Mouse (Mus musculus): ENCODE measurements around the gene Dnal4.
"Not testable (repeated sequence)": the region's sequence is repeated elsewhere in the genome, so short reads cannot be mapped to it uniquely, and the experiment has no call there.

Dnal4 gene

DNA sequence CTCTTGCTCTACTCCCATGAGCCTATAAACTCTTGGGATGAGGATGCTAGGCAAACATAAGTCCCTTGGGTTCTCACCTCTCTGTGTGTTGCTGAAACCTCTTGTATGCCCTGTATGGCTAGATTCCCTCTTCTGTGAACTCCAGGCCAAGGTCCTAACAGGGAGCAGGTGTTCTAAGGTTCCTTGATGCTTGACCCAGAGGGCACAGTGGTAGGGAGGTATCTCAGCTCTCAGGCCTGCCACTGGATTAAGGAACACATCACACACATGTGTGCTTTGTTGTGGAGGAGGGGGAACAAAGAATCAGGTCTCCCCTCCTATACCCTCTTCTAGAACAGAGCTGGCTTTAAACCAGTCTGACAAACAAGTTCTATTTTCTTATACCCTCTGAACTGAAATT lies at the start of gene Dnal4:
Gene Dnal4 (minus strand): TSS at position 101 of the 400 bp plus-strand sequence.
- in situ Hi-C loops (cut with MboI, MseI) = loop anchor here (10.0 kb wide), 1 partner anchor 1593 kb away; no protein-coding TSS in a partner anchor

DNA sequence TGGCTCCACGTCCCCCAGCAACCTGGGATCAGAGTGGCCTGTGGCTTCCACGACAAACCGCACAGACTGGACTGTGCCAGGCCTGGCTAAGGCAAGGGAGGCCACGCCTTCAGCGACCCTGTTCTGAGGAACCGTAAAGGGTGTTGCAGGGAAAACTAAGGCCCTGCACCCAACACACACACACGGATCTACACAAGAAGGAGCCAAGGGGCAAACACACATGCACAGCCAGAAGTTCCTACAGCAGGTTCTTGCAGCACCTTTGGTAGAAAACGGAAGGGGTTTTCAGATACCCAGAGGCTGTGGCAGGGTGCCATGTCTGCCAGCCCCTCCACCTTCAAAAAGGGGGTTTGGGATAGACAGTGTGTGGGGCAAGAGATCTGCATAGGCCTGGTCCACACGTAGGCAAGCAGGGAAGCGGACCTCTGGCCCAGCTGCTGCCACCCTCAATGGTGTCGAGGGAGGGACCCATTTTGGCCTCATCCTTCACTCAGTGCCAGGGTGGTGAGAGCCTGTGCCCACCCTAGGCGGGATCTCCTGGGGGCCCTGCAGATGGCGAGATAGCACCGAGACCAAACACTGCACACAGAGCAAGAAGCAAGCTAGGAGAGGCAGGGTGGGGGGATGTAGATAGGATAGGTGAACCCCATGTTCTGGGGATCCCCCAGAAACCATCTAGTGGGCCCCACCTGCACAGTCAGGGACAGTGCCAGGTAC lies 49.6 kb upstream of the Dnal4 start:
- in situ Hi-C loops (cut with MboI, MseI) = loop anchor here (5.0 kb wide), 1 partner anchor 95 kb away; no protein-coding TSS in a partner anchor

DNA sequence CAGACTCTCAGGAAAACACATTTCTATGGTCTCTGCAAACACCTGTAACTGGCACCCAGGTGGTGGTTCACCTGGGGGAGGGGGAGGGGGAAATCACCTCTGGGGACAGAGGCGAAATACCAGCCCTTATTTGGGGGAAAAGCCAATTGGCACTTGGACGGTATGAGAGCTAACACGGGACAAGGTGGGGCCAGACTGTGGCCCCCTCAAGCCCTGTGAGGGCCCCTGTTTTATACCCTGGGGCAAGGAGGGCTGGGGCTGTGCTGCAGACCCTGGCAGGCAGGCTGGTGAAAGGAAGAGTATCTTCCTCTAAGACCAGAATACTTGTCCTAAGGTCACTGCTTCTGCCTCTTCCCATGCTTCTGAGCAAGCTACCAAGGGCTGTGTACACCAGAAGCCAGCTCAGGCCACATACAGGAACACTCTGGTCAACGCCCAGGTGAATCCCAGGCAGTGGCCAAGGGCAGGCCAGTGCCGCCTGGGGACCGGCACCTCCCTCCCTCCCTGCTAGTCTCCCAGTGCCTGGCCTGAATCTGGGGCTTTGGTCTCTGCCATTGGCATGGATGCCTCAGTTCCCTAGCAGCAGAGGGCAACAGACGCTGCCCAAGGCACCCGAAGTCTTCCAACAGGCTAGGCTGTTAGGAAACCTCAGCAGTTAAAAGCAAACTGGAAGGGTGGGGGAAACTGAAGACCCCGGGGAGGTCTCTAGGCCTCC lies 48.7 kb upstream of the Dnal4 start:
- in situ Hi-C loops (cut with MboI, MseI) = loop anchor here (5.0 kb wide), 1 partner anchor 96 kb away; no protein-coding TSS in a partner anchor

DNA sequence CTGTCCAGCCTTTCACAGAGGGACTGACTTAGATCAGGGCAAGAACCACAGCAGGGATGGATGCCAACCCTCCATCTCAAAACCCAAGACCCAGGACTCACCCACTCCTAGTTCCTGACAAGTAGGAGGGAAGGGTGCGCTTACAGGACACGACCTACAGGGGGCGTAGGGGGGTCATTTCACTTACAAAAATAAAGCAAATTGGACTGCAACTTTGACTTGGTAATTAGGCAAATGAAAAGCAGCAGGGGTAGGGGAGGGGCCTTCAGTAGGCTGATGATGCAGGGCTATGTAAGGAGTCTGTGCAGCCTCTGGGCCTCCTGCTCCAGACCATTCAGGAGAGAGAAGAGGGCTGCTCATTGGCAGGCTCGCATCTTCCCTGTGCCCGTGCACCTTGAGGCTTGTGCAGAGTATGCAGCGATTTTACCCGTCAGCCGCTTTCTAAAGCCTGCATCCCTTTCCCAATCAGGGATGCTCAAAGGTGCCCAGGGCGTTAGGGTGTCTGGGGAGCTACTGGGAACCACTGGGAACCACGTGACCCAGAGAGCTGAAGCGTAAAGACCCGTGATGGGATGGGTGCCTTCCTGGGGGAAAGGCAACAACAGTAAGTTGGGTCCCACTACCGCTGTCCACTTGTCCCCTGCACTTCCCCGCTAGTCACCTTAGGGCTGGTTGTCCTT lies 47.6 kb upstream of the Dnal4 start:
- in situ Hi-C loops (cut with MboI, MseI) = loop anchor here (5.0 kb wide), 1 partner anchor 97 kb away; no protein-coding TSS in a partner anchor

DNA sequence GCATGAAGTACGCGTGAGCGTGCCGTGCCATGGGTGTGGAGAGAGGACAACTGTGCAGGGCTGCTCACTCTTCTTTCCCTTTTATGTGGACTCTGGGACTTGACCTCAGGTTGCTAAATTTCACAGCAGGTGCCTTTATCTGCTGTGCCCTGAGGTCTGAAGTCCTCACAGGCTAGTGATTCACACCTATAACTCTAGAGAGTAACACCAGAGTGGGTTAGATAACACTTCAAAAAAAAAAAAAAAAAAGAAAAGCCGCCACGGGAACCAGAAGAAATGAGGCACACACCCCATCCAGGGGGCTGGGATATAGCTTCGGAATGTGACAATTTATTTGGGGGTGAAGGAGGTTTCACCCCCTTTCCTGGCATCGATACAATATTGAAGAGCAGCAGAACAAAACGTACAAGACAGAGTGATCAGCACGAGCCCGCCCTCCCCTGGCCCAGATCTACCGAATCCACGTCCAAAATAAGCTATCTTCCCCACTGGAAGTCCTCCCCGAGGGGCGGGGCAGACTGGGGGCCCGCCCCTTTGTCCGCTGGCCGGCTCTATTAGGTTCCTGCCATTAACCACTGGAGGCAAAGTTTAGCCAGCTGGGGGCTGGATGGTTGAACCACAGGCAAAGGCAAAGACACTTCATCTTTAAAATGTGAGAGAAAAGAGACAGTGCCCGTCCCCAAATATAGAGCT lies 46.1 kb upstream of the Dnal4 start:
- in situ Hi-C loops (cut with MboI, MseI) = no loop called here

DNA sequence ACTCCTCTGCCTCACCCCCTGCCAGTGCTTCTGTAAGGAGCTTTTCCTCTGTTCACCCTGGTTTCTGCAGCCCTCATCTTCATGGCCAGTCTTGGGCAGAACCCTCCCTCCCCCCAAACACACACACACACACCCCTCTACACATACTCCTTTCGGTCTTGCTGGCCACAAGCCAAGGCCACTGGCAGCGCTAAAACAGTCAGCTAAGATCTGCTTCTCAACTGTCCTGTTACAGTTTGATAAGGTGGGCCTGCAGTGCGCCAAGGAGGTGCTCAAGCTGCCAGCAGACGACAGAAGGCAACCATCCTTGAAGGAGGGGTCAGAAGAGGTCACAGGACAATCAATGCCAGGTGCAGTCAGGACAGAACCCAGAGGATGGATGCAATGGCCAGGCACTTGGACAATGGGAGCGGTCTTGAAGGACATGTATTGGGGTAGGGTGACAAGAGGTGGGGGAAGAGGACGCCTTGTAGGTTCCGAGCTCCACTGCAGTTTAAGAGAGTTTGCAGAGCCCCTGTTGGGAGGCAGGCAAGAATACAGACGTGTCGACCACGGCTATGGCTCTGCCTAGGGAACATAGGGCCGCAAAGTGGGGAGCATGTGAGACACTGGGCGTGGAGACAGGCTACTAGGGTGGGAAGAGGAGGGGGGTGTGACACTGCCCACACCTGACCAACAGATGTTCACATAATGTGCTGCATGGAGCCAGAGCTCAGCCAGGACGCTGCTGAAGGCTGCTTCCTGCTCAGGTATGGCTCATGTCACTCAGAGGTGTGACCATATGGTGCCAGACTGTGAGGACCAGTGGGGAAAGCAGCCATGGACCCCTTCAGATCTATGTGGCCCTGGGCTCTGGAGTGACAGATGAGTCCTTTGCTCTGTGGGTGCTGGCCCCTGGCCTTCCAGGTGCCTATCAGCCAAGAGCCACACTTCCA lies 44.9 kb upstream of the Dnal4 start:
- in situ Hi-C loops (cut with MboI, MseI) = no loop called here

DNA sequence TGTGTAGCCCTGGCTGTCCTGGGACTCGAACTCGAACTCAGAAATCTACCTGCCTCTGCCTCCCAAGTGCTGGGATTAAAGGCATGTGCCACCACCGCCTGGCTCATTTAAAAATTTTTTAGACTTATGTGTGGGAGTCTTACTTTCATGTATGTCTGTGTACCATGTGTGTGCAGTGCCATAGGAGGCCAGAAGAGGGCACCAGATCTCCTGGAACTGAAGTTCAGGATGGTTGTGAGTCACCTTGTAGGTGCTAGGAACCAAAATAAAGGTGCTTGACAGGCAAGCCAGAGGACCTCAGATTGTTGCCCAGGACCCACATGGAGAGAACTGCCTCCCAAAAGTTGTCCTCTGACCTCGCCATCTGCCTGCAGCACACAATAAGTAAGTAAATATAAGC lies 40.7 kb upstream of the Dnal4 start:
- in situ Hi-C loops (cut with MboI, MseI) = no loop called here

DNA sequence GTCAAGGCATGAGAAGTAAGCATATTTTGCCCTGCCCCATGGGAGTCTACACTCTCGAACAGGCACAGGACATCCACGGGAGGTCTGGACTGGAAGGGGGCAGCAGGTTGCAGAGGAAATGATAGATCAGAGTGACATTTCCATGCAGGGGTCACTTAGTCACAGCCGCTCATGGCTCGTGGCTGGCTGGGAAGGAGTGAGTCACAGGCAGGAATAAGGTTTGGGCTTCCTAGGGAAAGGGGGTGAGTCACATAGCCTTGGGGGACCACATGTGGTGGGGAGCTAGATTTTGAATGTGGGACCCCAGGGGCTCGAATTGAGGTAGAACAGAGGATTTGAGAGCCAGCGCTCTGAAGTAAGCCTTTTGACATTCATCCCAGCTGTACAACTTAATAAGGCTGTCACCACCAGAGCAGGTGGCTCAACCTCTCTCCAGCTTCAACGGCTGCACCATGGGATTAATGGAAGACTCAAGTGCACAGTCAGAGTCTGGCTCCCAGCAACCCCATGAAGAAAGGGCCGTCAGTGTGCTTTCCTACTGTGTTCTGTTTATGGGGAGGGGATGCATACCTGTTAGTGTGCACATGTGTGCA lies 36.1 kb upstream of the Dnal4 start:
- in situ Hi-C loops (cut with MboI, MseI) = no loop called here

DNA sequence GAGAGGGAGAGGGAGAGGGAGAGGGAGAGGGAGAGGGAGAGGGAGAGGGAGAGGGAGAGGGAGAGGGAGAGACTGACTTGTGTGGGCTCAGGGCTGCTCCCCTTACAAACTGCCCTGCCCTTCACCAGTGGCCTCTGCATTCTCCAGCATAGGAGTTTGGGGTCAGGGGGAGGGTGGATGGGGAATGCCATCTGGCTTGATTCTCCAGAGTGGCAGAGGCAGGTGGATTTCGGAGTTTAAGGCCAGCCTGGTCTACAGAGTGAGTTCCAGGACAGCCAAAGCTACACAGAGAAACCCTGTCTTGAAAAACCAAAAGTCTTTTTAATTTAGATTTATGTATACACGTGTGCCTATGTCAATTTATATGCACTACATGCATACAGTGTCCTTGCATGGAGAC lies 35.2 kb upstream of the Dnal4 start:
- in situ Hi-C loops (cut with MboI, MseI) = not testable (repeated sequence)

DNA sequence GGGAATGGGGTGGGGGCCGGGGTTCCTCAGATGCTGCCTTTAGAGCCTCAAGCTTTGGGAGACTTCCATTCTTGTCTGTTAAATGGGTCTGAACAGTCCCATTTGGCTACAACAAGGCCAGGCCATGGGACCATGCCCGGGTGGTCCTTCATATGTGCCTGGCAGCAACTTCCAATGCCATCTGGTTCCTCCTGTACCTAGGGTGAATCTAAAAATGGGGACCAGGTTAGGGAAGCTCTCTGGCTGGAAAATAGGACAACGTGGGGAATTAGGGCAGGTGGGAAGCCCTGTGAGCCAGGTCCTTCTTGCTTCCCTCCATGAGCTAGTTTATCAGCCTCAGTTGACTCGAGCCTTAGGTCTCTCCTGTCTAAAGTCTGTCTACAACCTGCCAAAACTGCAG lies 33.3 kb upstream of the Dnal4 start:
- in situ Hi-C loops (cut with MboI, MseI) = no loop called here

DNA sequence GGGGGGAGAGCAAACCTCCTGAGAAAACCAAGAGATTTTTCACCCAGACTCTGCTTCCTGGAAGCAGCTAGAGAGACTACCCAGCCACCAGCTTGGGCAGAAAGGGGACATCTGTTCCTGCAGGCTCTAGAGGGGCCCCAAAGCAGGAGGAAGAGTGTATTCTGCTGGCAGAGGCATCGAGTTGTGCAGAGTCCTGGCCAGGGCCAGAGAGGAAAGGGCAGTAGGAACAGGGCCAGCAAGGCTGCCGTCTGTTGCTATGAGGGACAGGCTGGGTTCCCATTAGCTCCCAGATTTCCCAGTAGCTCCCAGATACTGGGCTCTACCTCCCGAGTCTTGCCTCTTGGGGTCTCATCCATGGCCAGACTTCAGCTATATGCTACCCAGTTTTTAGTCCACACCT lies 32.4 kb upstream of the Dnal4 start:
- in situ Hi-C loops (cut with MboI, MseI) = no loop called here

DNA sequence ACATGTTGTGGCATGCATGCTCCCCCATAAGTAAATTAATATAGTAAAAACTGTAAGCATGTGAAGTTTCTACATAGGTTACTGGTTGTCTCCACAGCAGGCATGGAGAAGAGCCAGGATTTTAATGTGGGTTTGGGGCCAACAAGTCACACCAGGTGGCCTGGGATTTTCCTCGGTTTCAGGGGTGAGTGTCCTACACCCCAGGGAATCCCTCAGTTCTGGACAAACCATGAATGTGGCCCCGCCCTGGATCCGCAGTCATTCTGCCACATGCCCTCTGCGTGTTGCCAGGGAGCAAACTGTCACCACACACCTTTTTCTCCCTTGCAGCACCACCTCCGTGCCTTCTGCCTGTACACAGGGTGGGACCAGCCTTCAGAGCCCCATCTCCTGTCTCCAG lies 31.0 kb upstream of the Dnal4 start:
- in situ Hi-C loops (cut with MboI, MseI) = no loop called here

DNA sequence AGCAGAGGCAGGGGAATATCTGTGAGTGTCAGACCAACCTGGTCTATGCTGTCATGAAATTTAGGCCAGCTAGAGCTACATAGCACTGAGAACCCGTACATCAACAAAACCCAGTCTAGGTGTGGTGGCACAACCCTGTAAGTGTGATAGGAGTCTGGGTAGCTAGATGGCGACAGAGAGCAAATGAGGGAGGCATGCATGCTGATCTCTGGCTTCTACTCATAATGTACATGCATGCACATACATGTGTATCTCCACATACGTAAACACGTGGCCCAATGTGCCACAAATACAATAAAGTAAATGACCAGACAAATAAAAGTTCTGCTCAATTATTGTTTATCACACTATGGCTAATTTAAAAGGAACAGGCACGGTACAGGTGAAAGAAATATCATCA lies 30.5 kb upstream of the Dnal4 start:
- in situ Hi-C loops (cut with MboI, MseI) = no loop called here

DNA sequence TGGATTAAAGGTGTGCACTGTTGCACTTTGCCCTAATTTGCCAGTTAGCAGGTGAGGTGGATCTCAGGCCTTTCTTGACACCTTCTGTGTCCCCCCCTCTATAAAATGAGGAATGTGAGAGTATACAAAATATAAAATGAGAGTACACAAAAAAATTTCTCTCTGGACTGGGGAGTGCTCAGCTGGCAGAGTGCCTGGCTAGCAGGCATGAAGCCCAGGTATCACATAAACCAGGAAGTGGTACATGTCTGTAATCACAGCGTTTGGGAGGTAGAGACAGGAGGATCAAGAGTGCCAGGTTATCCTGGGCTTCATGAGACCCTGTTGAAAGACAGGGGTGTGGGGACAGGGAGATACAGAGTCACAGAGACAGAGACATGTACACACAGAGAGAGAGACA lies 29.4 kb upstream of the Dnal4 start:
- in situ Hi-C loops (cut with MboI, MseI) = no loop called here

DNA sequence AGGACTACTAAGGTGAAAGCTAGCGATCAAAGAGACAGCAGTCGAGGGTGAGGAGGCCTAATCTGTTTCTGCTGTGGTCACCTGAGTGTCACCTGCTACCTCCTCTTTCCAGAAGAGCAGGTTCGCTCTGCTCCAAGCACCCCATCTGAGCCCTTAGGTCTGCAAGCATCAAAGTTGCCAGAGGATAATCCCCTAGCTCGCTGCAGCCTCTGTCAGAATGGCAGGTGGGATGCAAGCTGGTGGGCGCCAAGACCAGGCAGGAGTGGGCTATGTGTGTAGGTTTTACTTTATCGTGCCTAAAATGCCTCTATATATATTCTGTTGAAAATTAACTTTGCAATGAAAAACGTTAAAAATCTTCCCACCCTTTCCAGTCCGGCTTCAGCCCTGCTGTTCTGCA lies 27.6 kb upstream of the Dnal4 start:
- in situ Hi-C loops (cut with MboI, MseI) = no loop called here

DNA sequence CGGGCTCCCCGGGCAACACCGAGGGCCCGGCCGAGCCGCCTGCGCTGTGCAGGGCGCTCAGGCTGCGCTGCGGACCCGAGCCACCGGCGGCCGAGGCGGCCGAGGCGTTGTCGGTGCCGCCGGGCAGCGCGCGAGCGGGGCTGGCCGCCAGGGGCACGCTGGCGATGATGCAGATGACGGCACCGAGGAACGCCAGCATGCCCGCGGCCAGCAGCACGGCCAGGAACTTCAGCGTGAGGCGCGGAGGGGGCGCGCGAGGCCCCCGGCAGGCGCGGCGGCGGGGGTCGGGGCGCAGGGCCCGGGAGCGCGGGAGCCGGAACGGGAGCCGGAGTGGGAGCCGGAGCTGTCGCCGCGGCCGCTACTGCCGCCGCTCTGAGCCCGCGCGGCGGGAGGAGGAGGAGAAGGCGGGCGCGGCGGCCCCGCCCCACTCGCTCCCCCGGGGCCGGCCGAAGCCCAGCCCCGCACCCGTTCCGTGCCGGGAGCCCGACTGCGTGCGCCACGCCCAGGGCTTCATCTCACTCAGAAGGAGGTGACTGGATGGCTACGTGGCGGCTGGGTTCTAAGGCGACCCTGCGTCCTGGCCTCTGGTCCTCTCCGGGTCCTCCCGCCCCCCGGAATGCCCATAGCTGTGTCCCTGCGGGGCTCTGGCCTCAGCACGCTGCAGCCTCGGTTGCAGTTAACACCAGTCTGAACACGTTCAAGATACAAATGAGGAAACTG lies 26.9 kb upstream of the Dnal4 start, which contains the start of gene Nptxr:
Gene Nptxr (minus strand): TSS at position 415 of the 720 bp plus-strand sequence.
- in situ Hi-C loops (cut with MboI, MseI) = no loop called here

DNA sequence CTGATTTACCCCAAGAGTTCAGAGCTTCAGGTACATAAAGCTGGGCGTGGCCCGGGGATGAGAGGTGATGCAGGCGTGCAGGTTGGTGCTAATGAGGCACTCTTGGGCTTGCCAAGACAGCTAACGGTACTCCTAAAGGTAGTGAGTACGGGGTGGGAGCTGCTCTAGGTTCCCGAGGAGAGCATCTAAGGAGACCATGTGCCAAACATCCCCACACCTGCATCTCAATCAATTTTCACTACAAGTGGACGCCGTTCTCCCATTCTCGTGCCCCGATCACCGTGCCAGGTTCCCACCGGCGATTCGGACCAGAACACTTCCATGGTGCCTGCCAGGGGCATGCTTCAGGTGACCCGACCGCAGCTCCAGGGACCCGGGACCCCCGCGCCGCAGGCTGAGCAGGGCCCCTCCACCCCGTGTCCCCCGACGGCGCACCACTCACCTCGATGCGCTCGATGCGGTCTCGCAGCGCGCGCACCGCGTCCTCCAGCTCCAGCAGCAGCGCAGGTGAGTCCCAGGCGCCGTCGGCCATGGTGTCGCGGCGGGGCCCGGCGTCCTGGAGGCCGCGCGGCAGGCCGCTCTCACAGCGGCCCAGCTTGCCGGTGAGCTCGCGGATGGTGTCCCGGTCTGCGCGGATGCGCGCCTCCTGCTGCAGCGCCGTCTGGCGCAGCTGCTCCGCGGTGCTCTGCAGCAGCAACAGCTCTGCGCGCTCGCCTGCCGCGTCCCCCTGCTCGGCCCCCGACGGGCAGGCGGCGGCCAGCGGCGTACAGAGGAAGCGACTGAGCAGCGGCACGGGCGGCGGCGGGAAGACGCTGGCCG lies 26.1 kb upstream of the Dnal4 start:
- in situ Hi-C loops (cut with MboI, MseI) = no loop called here

DNA sequence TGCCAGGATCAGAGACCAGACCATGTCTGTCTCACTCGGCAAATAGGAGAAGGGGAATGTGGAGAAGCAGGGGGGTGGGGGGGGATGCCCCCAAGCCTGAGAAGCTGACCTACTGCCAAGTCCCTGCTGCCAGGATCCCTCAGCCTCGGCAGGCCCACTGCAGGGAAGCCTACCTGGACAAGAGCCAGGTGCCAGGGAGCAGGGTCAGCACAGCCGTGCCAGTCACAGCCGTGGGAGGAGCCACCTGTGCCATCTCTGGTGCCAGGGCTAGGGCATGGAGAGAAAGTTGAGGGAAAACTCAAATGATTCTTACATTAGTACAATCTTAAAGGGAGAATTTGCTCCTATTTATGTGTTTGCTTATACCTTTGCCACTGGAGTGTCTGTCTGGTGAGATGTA lies 24.7 kb upstream of the Dnal4 start:
- in situ Hi-C loops (cut with MboI, MseI) = no loop called here

DNA sequence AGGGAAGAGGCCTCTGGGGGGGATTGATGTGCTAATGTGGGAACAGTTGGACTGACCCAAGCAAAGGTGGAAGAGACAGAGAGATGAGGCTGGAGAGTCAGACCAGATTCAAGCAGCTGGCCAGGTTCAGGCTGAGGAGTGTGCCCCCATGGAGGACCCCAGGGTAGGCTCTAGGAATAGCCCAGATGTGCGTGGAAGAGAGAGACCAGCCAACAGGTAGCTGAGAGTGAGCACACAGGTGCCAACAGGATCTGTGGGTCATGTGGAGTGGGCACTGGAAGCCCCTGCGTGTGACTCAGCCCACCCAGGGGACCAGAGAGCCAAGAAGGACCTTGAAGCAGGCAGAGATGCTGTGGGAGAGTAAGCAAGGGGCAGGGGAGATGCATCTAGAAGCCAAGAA lies 24.0 kb upstream of the Dnal4 start:
- in situ Hi-C loops (cut with MboI, MseI) = no loop called here

Data from T-helper 1 cell (primary cell).